Mouse (Mus musculus) heart, adult 2 months (tissue): ENCODE data around the gene Lrrc18.

Source experiments
- CTCF ChIP-seq: fragments of 200-600 bp; IDR thresholded peaks from 2 replicates; pipeline ENCODE4 v1.8.1; 2022; ENCODE audit warnings: antibody characterized with exemption, mild to moderate bottlenecking, moderate library complexity
- EP300 ChIP-seq: fragments of 200-500 bp; IDR thresholded peaks from 2 replicates; pipeline ENCODE4 v1.6.1; 2011; ENCODE audit warnings: low read depth, low read length, control low read depth; ENCODE audit not compliant: insufficient read depth
- POLR2A ChIP-seq: fragments of 200-500 bp; IDR thresholded peaks from 2 replicates; pipeline ENCODE4 v1.6.1; 2011; ENCODE audit warnings: mild to moderate bottlenecking, low read depth, low read length, control low read depth; ENCODE audit not compliant: insufficient read depth

DNA sequence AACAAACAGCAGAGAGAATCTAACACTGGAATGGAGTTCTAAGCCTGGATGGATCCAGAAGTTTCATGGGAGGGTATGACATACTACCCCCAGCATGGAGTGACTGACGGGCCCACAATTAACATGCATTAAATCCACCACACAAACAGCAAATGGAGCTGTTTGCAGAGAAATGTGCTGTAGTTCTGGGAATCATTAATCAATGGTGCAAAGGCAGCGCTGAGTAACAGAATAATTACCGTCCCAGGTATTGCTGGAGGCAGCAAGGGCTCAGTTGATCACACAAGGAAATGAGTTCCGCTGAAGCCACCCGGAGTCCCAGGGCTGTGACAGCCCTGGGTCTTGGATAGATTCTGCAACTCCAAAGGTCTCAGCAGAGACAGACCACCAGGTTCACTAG is 44.2 kb downstream of the Lrrc18 start:
- TF ChIP-seq CTCF = no peak
- no peak for TF ChIP-seq POLR2A
- no peak for TF ChIP-seq EP300
